Mouse (Mus musculus) neural tube, embryonic 11.5 days (tissue): Measurements from ENCODE around the gene Ncoa4. TPM values are rescaled to one million over a fixed set of nuclear protein-coding genes. Genes with fewer than 3 reads are reported as not detected.
A peak's percentile ranks its signal among the peaks of the same experiment; 100 is the strongest.

Source experiments
- ATAC-seq: fragments of 200-750 bp; cut with Nextera tagmentation; 2 replicates; pipeline ENCODE4 v1.8.0; 2017; ENCODE audit warnings: moderate number of reproducible peaks, mild to moderate bottlenecking, moderate TSS enrichment, moderate library complexity; ENCODE audit not compliant: insufficient read depth, low FRiP score, low TSS enrichment
- DNase-seq: peaks from one replicate; pipeline ENCODE4 v3.0.0-alpha.2; 2015; ENCODE audit warnings: low spot score
- H3K27ac ChIP-seq: fragments of 300-500 bp; sonication (generic); 2 replicates; pipeline ENCODE4 v1.5.1; 2014; ENCODE audit warnings: low read depth, mild to moderate bottlenecking, low read length
- H3K27me3 ChIP-seq: fragments of 300-500 bp; sonication (generic); 2 replicates; pipeline ENCODE4 v1.6.1; 2014; ENCODE audit warnings: mild to moderate bottlenecking, low read length, mixed read lengths; ENCODE audit not compliant: control insufficient read depth, insufficient read depth
- H3K36me3 ChIP-seq: fragments of 300-500 bp; sonication (generic); 2 replicates; pipeline ENCODE4 v1.6.1; 2014; ENCODE audit warnings: mild to moderate bottlenecking, low read length, moderate library complexity, mixed read lengths; ENCODE audit not compliant: control insufficient read depth, insufficient read depth
- H3K4me1 ChIP-seq: fragments of 300-500 bp; sonication (generic); 2 replicates; pipeline ENCODE4 v1.6.1; 2014; ENCODE audit warnings: low read length, mixed read lengths; ENCODE audit not compliant: control insufficient read depth, insufficient read depth
- H3K4me2 ChIP-seq: fragments of 300-500 bp; sonication (generic); 2 replicates; pipeline ENCODE4 v1.6.1; 2014; ENCODE audit warnings: low read depth, mild to moderate bottlenecking, moderate library complexity
- H3K4me3 ChIP-seq: fragments of 300-500 bp; sonication (generic); 2 replicates; pipeline ENCODE4 v1.5.1; 2014; ENCODE audit warnings: low read depth, low read length
- H3K9ac ChIP-seq: fragments of 300-500 bp; sonication (generic); 2 replicates; pipeline ENCODE4 v1.6.1; 2014; ENCODE audit warnings: mild to moderate bottlenecking, low read length
- H3K9me3 ChIP-seq: fragments of 300-500 bp; sonication (generic); 2 replicates; pipeline ENCODE4 v1.6.1; 2016; ENCODE audit warnings: low read length; ENCODE audit not compliant: control insufficient read depth
- WGBS: fragments of 180-500 bp; shearing (Covaris S2); extraction: QIAGEN DNeasy Blood & Tissue Kit; methylation state at CpG from one replicate; pipeline ENCODE4 v1.1.7; 2014; 5-methylcytosine and 5-hydroxymethylcytosine counted together
- polyA plus RNA-seq: library from polyadenylated mRNA; unstranded; fragments of >200 nt; fragmentation: Nextera tagmentation; extraction: Ambion mirVana; gene quantifications from 2 replicates; pipeline ENCODE4 v1.2.1, GENCODE M21; 2014

The Ncoa4 gene
- polyA plus RNA-seq, 1 experiment from 2014 or later = 106 TPM

- no peak for ATAC-seq
- 94% methylated on average over 18 of the region's 18 CpGs for WGBS
- H3K27ac ChIP-seq = no peak overlapping the region
- no peaks in the 10 kb centered on the region for H3K36me3 ChIP-seq
- H3K9ac ChIP-seq = no peak overlapping the region
- H3K27me3 ChIP-seq = no peaks in the 10 kb centered on the region
- no peak overlapping the region for H3K4me3 ChIP-seq
- peaks cover 3% of the 10 kb centered on the region; the same call in 1 of the 2 replicates for H3K9me3 ChIP-seq
- no peaks in the 10 kb centered on the region for H3K4me1 ChIP-seq
- no peak overlapping the region for H3K4me2 ChIP-seq
- DNase-seq = no peak
Observed at GRCm38 (mm10) chr14:32152243-32152965, 7.3 kb upstream of the Ncoa4 start.

- no peak overlapping the region for H3K4me3 ChIP-seq
- no peaks in the 10 kb centered on the region for H3K27me3 ChIP-seq
- H3K9ac ChIP-seq = no peak overlapping the region
- H3K9me3 ChIP-seq = no peaks in the 10 kb centered on the region
- DNase-seq = no peak
- no peak for ATAC-seq
- H3K4me1 ChIP-seq = no peaks in the 10 kb centered on the region
- no peak overlapping the region for H3K4me2 ChIP-seq
- 95% methylated on average over 2 of the region's 2 CpGs for WGBS
- H3K27ac ChIP-seq = no peak overlapping the region
- H3K36me3 ChIP-seq = no peaks in the 10 kb centered on the region
Observed at GRCm38 (mm10) chr14:32153156-32153555, 6.5 kb upstream of the Ncoa4 start.

GRCm38 (mm10) chr14:32154758-32155157, 4.9 kb upstream of the Ncoa4 start:
- H3K4me1 ChIP-seq = no peaks in the 10 kb centered on the region
- H3K4me3 ChIP-seq = no peak overlapping the region
- ATAC-seq (no peak), DNase-seq (no peak)
- H3K9me3 ChIP-seq = no peaks in the 10 kb centered on the region
- H3K9ac ChIP-seq = no peak overlapping the region
- no peak overlapping the region for H3K4me2 ChIP-seq
- H3K27me3 ChIP-seq = no peaks in the 10 kb centered on the region
- 93% methylated on average over 6 of the region's 6 CpGs for WGBS
- H3K27ac ChIP-seq = no peak overlapping the region
- H3K36me3 ChIP-seq = no peaks in the 10 kb centered on the region

- ATAC-seq = peak; percentile 58
- H3K27me3 ChIP-seq = no peaks in the 10 kb centered on the region
- peak overlapping the region; percentile 44; the same call in 1 of the 2 replicates for H3K9ac ChIP-seq
- H3K27ac ChIP-seq = no peak overlapping the region
- WGBS = 42% methylated on average over 4 of the region's 4 CpGs
- no peak for DNase-seq
- H3K36me3 ChIP-seq = no peaks in the 10 kb centered on the region
- H3K4me1 ChIP-seq = peaks cover 7% of the 10 kb centered on the region; the same call in 1 of the 2 replicates
- H3K4me3 ChIP-seq = peak overlapping the region; percentile 86
- H3K9me3 ChIP-seq = no peaks in the 10 kb centered on the region
- peak overlapping the region; percentile 51 for H3K4me2 ChIP-seq
Observed at GRCm38 (mm10) chr14:32159150-32159670, 455 bp upstream of the Ncoa4 start.

- WGBS = 41% methylated on average over 7 of the region's 7 CpGs
- peak overlapping the region; percentile 86 for H3K4me3 ChIP-seq
- peaks cover 11% of the 10 kb centered on the region for H3K4me1 ChIP-seq
- no peaks in the 10 kb centered on the region for H3K36me3 ChIP-seq
- no peaks in the 10 kb centered on the region for H3K27me3 ChIP-seq
- ATAC-seq (no peak), DNase-seq (no peak)
- H3K9ac ChIP-seq = peak overlapping the region; percentile 91
- peak overlapping the region; percentile 91 for H3K4me2 ChIP-seq
- no peak overlapping the region; the same call in 1 of the 2 replicates for H3K27ac ChIP-seq
- H3K9me3 ChIP-seq = no peaks in the 10 kb centered on the region
Observed at GRCm38 (mm10) chr14:32160563-32160962, 898 bp downstream of the Ncoa4 start.

GRCm38 (mm10) chr14:32161090-32161885, 1.6 kb downstream of the Ncoa4 start:
- no peak overlapping the region for H3K4me2 ChIP-seq
- H3K9me3 ChIP-seq = no peaks in the 10 kb centered on the region
- no peak overlapping the region; the same call in 1 of the 2 replicates for H3K4me3 ChIP-seq
- ATAC-seq (no peak), DNase-seq (no peak)
- H3K27ac ChIP-seq = no peak overlapping the region
- peaks cover 13% of the 10 kb centered on the region for H3K4me1 ChIP-seq
- H3K27me3 ChIP-seq = no peaks in the 10 kb centered on the region
- 95% methylated on average over 12 of the region's 12 CpGs for WGBS
- H3K36me3 ChIP-seq = no peaks in the 10 kb centered on the region
- H3K9ac ChIP-seq = no peak overlapping the region

- no peak for DNase-seq
- H3K4me3 ChIP-seq = no peak overlapping the region
- H3K9me3 ChIP-seq = no peaks in the 10 kb centered on the region
- H3K9ac ChIP-seq = no peak overlapping the region
- WGBS = 92% methylated on average over 5 of the region's 5 CpGs
- no peak overlapping the region for H3K27ac ChIP-seq
- peaks cover 13% of the 10 kb centered on the region for H3K4me1 ChIP-seq
- H3K4me2 ChIP-seq = no peak overlapping the region
- H3K36me3 ChIP-seq = no peaks in the 10 kb centered on the region
- no peaks in the 10 kb centered on the region for H3K27me3 ChIP-seq
- ATAC-seq = no peak
Observed at GRCm38 (mm10) chr14:32162231-32162630, 2.6 kb downstream of the Ncoa4 start.

GRCm38 (mm10) chr14:32163203-32163888, 3.7 kb downstream of the Ncoa4 start:
- 91% methylated on average over 11 of the region's 11 CpGs for WGBS
- no peaks in the 10 kb centered on the region for H3K9me3 ChIP-seq
- H3K9ac ChIP-seq = no peak overlapping the region
- DNase-seq (no peak), ATAC-seq (no peak)
- no peaks in the 10 kb centered on the region for H3K27me3 ChIP-seq
- peaks cover 13% of the 10 kb centered on the region for H3K4me1 ChIP-seq
- no peak overlapping the region for H3K4me2 ChIP-seq
- H3K4me3 ChIP-seq = no peak overlapping the region
- no peaks in the 10 kb centered on the region for H3K36me3 ChIP-seq
- H3K27ac ChIP-seq = no peak overlapping the region
